Mouse (Mus musculus) thymus, adult 2 months (tissue): ENCODE data around the gene Lrfn2.

ENCODE experiments used
- CTCF ChIP-seq: fragments of 200-500 bp; IDR thresholded peaks from 2 replicates; pipeline ENCODE4 v1.5.1; 2012; ENCODE audit warnings: mild to moderate bottlenecking, control low read depth, low read length, moderate library complexity, borderline replicate concordance; ENCODE audit not compliant: control insufficient read depth, poor library complexity, insufficient read depth; ENCODE audit errors: extremely low read depth
- POLR2A ChIP-seq: fragments of 200-500 bp; IDR thresholded peaks from 2 replicates; pipeline ENCODE4 v1.6.1; 2012; ENCODE audit warnings: mild to moderate bottlenecking, low read length, control low read depth, moderate library complexity; ENCODE audit not compliant: control insufficient read depth, poor library complexity, insufficient read depth; ENCODE audit errors: extremely low read depth

GRCm38 (mm10) chr17:48932916-48933315 is 737 bp downstream of the Lrfn2 start:
- TF ChIP-seq CTCF (no peak), POLR2A (no peak)
